Mouse (Mus musculus): ENCODE measurements around the gene Ddx41.

The Ddx41 gene

DNA sequence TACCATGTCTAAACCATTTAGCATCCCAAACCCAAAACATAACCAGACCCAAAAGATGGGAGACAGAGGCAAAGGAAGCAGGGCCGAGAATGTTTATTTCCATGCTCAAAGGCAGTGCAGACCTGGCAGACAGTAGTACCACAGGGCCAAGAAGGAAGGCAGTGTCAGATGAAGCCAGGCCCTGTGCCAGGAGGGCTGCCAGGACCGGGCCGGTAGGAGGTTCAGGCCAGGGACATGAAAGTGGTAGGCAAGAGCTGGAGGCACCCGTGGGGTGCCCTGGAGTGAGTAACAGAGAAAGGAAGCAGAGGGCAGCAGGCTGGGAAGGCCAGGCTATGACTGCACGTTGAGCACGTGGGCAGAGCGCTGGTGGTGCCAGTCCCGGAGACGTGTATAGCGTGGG is 29.8 kb downstream of the Ddx41 start:
- DNase-seq (ENCODE audit: low read depth): no peak

DNA sequence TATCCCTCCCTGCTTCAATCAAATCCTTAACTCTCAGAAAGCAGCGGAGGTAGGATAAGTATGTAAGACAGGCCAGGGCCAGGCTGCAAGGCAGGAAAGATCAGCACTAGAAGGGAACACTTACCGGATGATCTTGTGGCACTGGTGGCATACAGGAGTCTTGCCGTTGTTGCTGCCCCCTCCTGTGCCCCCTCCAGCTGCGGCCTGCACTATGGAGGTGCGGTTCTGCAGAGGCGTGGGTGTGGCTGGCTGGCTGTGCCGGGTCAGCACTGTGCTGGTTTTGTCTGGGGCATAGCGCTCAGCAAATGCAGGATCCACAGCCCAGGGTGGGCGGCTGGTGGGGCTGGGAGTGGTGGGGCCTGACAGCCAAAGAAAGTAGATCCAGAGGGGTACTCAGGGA is 30.6 kb downstream of the Ddx41 start:
- no peak for DNase-seq (ENCODE audit: low read depth)

DNA sequence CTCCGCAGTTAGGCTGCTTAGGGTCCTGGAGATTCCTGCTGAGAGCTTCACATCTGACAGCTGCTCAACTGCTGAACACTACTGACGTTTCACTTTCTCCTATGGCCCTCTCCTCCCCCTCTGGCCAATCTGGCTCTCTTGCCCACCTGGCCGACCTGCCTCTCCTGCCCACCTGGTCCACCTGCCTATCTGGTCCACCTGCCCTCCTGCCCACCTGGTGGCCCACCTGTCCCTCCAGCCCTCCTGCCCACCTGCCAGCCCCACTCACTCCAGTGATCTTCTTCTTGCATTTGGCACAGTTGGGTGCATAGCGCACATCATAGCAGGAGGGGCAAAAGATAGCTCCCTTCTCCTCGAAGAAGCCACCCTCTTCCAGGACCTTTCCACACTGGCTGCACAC is 32.1 kb downstream of the Ddx41 start:
- no peak for DNase-seq (ENCODE audit: low read depth)

DNA sequence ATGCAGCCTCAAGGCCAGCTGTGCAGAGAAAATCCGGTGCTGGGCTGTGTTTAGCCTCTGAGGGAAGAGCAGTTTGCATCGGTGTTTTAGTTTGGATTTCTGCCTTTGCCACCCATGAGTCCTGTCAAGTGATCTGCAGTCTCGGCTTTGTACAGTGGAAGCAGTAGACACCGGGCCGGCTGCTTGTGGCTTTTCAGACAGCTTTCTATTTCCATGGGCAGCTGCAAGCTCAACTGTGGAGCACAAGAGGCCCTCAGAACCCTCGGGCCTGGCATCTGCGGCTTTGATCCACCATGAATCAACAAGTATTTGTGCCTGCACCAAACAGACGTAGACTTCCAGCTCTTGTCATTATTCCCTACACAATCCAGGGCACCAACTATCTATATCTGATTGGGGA is 34.1 kb downstream of the Ddx41 start:
- DNase-seq (ENCODE audit: low read depth): no peak

DNA sequence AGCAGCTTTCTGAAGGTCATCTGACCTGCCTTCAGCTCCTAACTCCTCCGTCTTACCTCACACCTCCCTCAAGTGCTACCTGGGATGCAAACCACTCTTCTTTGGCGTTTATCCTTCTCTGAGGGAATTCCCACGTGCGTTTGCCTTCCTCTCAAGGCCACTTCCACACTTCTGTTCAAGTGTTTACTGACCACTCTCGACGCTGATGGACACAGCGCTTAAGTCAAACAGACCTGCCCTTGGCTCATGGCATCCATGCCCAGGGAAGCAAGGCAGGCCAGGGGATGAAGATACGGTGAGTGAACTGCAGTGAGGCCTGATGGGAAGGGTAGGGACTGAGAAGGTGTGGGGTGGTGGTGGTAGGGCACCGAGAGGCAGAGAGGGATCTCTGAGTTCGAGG is 35.9 kb downstream of the Ddx41 start:
- DNase-seq (ENCODE audit: low read depth): no peak

DNA sequence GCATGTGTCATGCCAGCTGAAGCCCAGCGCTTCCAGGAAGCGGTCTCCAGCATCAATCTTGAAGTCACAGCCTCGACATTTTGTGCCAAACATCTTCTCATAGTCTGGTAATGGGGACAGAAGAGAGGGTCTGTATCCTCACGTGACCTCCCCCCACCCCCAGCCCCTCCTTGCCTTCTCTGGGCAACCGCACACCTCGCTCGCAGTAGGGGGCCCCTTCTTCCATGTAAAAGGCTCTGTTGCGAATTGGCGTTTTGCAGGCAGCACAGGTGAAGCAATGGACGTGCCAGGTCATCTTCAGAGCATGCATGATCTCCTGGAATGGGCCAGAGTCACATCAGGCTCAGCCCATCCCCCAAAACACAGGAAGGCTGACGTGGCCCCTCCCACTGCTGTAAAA is 37.6 kb downstream of the Ddx41 start:
- DNase-seq (ENCODE audit: low read depth): no peak

DNA sequence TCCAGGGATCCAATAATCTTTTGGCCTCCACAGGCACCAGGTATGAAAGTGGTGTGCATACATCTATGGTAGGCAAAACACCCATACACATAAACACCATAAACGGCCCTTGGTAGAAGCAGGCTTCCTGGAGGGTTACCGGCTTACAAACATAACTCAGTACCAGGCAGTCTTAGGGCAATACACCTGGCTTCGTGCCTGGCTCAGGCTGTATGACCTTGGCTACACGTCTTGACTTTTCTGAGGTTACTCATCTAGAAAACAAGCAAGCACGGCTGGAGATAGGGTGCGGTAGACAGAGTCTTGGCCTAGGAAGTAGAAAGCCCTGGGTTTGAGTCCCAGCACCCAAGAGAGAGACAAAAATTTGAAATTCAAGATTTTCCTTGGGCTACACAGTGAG is 39.8 kb downstream of the Ddx41 start:
- DNase-seq (ENCODE audit: low read depth): no peak

DNA sequence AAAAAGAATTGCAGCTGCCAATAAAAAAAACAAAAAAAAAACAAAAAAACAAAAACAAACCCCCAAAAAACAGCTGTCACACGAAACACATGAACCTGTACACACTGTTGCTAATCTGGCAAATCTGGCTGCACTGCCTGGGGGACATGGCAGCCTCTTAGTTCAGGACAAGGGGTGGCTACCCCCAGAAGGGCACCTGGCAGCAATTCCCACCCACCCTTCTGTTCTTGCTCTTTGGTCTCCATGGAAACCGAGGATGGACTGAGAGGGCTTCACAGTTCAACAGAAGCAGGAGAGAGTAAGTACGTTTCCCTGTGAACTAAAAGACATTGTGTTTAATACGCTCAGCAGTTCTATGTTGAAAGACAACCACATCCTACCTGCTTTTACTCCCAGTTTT is 40.8 kb downstream of the Ddx41 start:
- no peak for DNase-seq (ENCODE audit: low read depth)

DNA sequence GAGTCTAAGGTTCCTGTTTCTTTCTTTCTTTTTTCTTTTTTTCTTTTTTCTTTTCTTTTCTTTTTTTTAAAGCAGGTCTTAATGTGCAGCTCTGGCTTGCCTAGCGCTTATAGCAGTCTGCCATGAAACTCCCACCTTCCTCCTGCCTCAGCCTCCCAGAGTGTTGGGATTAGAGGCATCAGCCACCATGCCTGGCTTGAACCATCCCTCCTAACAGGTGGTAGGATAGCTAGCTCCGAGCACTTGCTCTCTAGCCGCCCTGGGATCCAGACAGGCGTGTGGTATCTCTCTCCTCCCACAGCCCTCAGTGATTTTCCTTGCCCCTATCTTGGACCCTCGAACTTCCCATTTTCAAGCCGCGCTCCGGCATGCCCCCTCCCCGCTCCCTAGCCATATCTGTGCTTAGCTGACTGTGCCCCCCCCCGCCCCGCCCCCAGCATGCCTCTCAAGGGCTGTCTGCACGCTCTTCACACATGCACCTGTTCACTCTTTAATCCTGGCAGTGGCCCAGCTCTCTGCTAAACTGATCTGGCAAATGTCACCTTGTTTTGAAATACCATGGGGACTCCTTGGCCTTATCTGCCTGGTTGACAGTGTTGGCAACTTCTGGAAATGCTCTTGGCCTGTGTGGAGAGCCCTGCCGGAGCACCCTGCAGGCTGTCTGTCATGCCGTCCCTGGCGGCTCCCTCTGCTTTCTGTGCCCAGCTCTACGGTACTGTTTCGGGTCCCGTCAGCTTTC is 41.4 kb downstream of the Ddx41 start:
- DNase-seq (ENCODE audit: low read depth): no peak

DNA sequence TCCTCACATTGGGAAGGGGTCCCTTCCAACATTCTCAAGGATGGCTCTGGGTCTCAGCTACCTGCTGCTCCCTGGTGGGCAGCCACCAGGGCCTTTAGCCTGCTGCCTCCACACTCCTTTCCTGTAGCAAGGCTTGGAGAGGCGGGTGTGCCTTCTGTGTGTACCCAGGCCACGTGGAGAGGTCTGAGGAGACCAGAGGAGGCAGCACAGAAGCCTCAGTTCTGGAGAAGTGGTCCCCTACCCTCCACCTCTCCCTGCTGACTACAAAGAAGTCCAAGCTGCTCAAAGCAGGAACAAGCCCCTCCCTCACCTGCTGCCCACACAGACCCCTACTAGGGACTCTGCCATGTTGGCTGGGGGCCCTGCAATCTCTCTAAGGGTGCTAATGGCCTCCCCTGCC is 42.2 kb downstream of the Ddx41 start:
- no peak for DNase-seq (ENCODE audit: low read depth)

DNA sequence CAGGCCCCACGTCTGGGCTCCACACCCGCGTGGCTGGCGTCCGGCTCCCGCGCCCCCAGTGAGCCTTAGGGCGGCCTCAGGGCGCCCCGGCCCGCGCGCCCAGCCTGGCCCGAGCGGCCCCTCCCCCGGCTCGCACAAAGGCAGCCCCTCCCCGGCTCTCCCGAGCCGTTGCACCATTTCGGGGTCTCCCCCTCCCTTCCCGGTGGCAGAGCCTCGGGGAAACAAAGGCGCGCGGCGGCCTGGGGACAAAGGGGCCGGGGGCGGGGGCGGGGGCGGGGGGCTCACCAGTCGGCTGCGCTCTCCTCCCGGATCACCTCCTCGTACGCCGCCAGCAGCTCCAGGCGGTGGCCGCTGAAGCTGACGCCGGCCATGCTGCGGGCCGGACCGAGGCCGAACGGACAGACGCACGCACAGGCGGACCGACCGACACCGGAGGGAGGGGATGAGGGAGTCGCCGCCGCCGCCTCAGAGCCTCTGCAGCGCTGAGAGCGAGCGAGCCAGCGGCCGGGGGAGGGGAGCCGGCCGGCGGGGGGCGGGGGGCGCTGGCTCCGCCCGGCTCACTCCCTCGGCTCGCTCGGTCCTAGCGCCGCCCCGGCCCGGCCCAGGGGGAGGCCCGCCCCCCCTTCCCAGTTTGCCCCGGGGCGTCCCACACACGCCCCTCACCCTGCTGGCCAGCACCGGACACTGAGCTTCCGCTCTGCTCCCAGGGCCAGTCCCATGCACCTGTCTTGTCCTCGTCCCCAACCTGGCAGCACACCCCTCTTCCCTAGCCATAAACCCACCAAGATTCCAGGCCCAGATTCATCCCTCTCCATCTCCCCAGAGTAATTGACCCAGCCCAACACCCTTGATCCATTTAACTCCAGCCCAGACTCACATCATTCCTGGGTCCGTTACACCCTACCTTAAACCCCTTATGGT is 48.6 kb downstream of the Ddx41 start, which contains the start of gene Dbn1:
TSS of gene Dbn1 (minus strand) at position 534 of the 921 bp plus-strand sequence.
- no peak for DNase-seq (ENCODE audit: low read depth)

DNA sequence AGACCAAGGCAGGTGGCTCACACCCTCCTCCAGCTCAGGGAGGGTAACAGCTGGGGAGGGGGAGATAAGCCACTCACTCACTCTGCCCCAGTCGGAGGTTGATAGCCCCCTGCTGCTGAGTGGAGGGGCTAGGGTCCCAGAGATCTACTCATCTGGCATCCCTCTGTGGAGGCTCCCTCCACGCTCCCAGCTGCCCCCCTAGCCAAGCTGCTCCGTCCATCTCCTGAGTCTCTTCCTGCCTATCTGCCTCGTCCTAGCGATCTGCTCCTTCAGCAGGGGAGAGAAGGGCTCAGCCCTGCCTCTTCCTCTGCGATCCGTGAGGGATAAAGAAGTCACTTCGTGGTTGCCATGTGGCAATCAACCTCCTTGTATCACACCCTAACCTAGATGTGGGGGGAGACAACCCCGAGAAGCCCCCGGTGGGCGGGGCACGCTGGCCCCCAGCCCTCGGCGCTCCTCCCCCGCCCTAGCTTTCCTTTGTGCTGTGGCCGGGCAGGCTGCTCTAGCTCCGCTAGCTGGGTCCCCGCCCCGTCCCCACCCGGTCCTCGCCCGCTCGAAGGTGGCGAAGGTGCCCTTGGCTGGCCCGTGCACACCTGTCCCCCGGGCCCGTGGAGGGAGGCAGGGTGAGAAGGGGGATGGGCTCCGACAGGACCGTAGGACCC is 49.4 kb downstream of the Ddx41 start:
- DNase-seq (ENCODE audit: low read depth): no peak

DNA sequence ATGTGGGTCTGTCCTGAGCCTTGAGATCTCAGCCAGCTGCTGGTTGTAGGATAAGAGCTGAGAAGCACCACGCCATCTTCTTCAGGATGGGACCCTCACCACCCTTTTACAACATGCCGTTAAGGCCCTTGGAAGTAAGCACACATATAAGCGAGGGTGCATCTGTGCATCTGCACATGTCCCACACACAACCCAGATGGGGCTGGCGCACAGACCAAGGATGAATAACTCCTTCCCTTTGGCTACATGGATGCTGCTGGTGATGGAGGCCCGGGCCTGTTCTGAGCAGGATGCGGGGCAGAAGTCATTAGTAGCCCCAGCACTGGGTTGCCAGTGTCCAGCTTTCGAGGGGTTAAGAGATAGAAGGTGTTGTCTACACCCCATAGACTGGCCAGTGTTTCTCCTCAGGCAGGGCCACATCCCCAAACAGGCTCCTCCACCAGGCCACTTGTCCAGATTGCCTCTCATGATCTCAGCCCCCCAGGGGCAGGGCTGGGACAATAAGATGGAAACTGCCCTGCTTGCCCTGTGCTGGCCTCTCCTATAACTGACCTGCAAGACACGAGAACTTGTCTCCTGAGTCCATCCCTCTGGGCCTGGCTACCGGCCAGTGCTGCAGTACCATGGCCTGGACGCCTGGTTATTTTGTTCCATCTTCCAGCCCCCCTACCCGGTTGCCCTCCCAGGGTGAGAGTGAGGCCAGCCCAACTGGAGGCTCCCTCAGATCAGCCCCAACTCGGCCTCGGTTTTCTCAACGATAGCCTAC is 50.2 kb downstream of the Ddx41 start:
- DNase-seq (ENCODE audit: low read depth): no peak

DNA sequence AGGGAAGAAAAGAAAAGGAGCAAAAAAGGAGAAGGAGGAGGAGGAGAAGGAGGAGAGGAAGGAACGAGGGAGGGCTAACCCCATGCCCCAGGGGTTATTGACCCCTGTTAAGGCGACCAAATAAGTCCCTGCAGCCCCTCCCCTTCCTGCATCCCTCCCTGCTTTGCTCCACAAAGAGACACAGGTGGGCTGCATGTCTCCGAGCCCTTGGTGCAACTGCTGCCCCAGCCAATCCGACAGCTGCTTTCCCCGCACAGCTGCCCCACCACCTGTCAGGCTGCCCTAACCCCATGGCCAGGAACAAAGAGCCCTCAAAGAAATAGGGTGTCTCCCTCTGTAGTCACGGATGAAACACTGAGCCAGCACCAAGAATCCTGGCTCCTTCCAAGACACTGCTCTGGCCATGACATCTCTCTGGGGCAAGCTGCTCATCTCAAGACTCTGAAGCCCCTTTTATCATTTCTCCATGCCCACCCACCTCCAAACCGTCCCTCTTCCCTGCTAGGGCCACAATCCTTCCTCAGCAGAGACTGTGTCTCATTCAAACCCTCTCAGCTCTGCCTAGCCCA is 51.9 kb downstream of the Ddx41 start:
- no peak for DNase-seq (ENCODE audit: low read depth)

DNA sequence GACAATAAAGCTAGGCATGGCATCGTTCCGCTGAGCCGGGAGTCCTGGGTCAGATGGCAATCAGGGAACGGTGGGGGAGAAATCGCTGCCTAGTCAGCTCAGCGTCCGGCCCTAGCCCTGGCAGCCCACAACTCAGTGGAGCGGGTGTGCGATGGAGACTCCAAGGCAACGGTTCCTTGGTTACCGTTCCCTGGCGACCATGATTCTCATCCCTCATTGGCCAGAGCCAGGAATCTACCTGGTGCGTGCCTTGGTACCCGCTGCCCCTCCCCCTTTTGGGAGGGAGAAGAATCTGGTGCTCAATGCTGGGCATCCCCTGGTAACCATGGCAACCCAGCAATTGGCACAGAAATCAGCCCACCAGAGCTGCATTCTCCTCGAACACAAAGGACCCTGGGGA is 52.9 kb downstream of the Ddx41 start:
- no peak for DNase-seq (ENCODE audit: low read depth)

DNA sequence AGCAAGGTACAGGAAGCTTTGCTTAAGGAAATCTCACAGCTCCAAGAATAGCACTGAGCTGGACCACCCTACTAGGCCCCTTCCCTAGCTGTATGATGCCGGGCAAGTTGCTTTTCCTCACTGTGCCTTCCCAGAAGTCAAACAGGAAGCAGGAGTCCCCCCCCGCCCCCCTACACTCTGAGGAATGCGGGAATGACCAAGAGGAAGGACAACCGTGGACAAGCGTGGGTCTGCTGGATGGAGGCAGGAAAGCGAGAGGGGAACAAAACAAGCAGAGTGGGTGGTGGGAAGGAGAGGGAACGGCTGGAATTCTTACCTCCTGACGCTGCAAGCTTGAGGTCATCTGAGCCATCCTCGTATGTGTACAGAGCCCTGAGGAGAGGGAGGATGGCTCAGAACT is 53.4 kb downstream of the Ddx41 start:
- no peak for DNase-seq (ENCODE audit: low read depth)

DNA sequence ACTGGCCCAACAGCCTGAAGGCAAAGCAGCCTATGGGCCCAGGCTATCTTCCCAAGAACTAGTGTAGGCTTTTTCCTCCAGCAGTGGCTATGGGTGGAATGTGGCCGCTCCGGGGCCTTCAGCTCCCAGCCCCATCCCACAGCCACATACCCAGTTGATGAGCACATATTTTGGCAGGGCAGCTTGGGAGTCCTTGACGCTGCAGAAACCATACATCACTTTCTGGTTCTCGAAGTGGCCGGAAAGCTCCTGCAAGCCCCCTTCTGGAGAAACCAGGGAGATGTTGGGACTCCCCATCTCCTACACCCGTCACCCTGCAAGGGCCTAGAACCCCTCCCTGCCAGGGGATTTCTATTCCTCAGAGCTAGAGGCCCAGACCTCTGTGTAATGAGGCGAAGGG is 53.9 kb downstream of the Ddx41 start:
- DNase-seq (ENCODE audit: low read depth): no peak
